In the genomic region with DNA sequence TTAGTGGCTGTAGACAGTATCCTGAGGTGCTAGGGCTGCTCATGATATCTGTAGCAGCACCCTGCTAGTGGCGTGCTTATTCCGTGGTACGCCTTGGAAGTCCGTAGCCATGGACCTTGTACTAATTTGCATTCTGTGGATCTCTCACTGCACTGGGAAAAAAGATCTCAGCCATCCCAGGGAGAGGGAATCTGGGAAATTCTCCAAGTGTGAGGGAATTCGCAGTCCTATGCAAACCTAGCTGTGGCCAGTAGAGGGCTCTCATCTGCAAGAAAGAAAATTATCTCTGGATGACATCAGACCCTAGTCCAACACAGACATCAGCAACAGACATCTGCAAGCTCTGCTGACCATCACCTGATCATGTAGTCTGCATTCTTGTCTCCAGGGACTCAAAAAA, we compare ENCODE assay signal across 28 mouse cellular contexts. TPM values are rescaled to one million over a fixed set of nuclear protein-coding genes. Genes with fewer than 3 reads are reported as not detected.
DNase-seq lines count a peak whose midpoint lies in the region; ATAC-seq and TF ChIP-seq lines count a peak whose summit lies in the region.
"Not testable (repeated sequence)": the region's sequence is repeated elsewhere in the genome, so short reads cannot be mapped to it uniquely, and the experiment has no call there.
"Had no signal": no experiment of that assay in that cellular context is flagged by ENCODE, and none has a peak within 500 bp of the region (broad histone marks: within the 10 kb centered on the region; RNA-seq: fewer than 3 reads in every experiment).

No protein-coding gene starts in this region.

- intact Hi-C loops in heart, adult 2 months (cut with DNase I): loop anchor here (1.0 to 5.0 kb wide), 2 partner anchors 67 to 117 kb away; partner anchors contain the start of gene Ctla2b

- DNase-seq in Patski (ENCODE audit: low read depth, low spot score); heart, adult 2 months: not testable (repeated sequence)
- DNase-seq in kidney, adult 2 months: peak; percentile 9
- DNase-seq in lung, adult 2 months: peak; percentile 5

- H3K79me2 ChIP-seq in heart, adult 2 months (replicated peaks; ENCODE audit: control insufficient read depth, insufficient read depth, low read length): not testable (repeated sequence)

- in situ Hi-C loops in Patski (cut with MboI; ENCODE audit: low pct_unique_long_range_greater_than_20kb): not testable (repeated sequence)

- POLR2A ChIA-PET in Patski (lab: Charles Lee): not testable (repeated sequence)

- ATAC-seq in Patski: peak; percentile 51
- ATAC-seq in common myeloid progenitor, adult 5-6 weeks (replicated peaks; ENCODE audit: low read depth, poor library complexity, severe bottlenecking): peak; percentile 87
- peak; percentile 67 for ATAC-seq in granulocyte monocyte progenitor cell, adult 5-6 weeks (replicated peaks; ENCODE audit: poor library complexity, severe bottlenecking)
- peak; percentile 37; the same call in 1 of the 2 replicates for ATAC-seq in megakaryocyte-erythroid progenitor cell, adult 5-6 weeks (replicated peaks; ENCODE audit: low FRiP score, low TSS enrichment, poor library complexity, severe bottlenecking)

- CTCF ChIA-PET in Patski (lab: Charles Lee): not testable (repeated sequence)

- TF ChIP-seq CTCF in Patski (IDR thresholded peaks at IDR 0.05); kidney, adult 2 months (conservative IDR thresholded peaks at IDR 0.05; ENCODE audit: insufficient read depth, insufficient read length, low read depth, low read length); lung, adult 2 months (IDR thresholded peaks at IDR 0.05; ENCODE audit: insufficient read depth, low read length): not testable (repeated sequence)
- peak; percentile 44 for TF ChIP-seq CTCF in heart, adult 2 months (IDR thresholded peaks at IDR 0.05)

- not testable (repeated sequence) for TF ChIP-seq POLR2A in heart, adult 2 months (IDR thresholded peaks at IDR 0.05; ENCODE audit: insufficient read depth, low read depth, low read length); kidney, adult 2 months (IDR thresholded peaks at IDR 0.05; ENCODE audit: low read depth, low read length); lung, adult 2 months (IDR thresholded peaks at IDR 0.05; ENCODE audit: borderline replicate concordance, extremely low read depth, low read depth, low read length)

- not testable (repeated sequence) for H3K4me1 ChIP-seq in heart, adult 2 months (ENCODE audit: control insufficient read depth, insufficient read depth, low read length); kidney, adult 2 months (ENCODE audit: control insufficient read depth, insufficient read depth, low read length); lung, adult 2 months (ENCODE audit: control insufficient read depth, insufficient read depth, low read length)

- H3K4me3 ChIP-seq in heart, adult 2 months; kidney, adult 2 months (ENCODE audit: insufficient read depth, low read depth, low read length); lung, adult 2 months (replicated peaks; ENCODE audit: extremely low read depth, low read depth, low read length): not testable (repeated sequence)

- TF ChIP-seq EP300 in heart, adult 2 months (IDR thresholded peaks at IDR 0.05; ENCODE audit: insufficient read depth, low read depth, low read length): not testable (repeated sequence)

- not testable (repeated sequence) for H3K27ac ChIP-seq in heart, adult 2 months; kidney, adult 2 months (ENCODE audit: insufficient read depth, low read depth, low read length)

- H3K9ac ChIP-seq in heart, adult 2 months (ENCODE audit: low read depth, low read length): not testable (repeated sequence)

- H3K36me3 ChIP-seq in heart, adult 2 months (ENCODE audit: control insufficient read depth, insufficient read depth, low read length); kidney, adult 2 months (ENCODE audit: control insufficient read depth, insufficient read depth, low read length): not testable (repeated sequence)

- 19% methylated on average over 5 of the region's 5 CpGs for WGBS in heart, adult 2 months
- WGBS in kidney, adult 2 months: 24% methylated on average over 5 of the region's 5 CpGs
- 21% methylated on average over 5 of the region's 5 CpGs for WGBS in lung, adult 2 months

- H3K27me3 ChIP-seq in Patski; heart, adult 2 months (ENCODE audit: control insufficient read depth, insufficient read depth, low read length); kidney, adult 2 months (replicated peaks; ENCODE audit: control insufficient read depth, insufficient read depth, low read length): not testable (repeated sequence)

RNA-seq across cellular contexts. Expression of gene Tpbpa, which starts 22.2 kb away (rescaled TPM):
- polyA plus RNA-seq in Patski (2021): not detected
- total RNA-seq in common myeloid progenitor, adult 5-6 weeks (2017): not detected in 2 replicates
- total RNA-seq in granulocyte monocyte progenitor cell, adult 5-6 weeks (2014; fragmentation: Nextera tagmentation): not detected in 2 replicates
- not detected in 2 replicates for total RNA-seq in granulocyte monocyte progenitor cell, adult 5-6 weeks (2017)
- total RNA-seq in heart, adult 2 months (2021): not detected
- polyA plus RNA-seq in heart, adult 2 months (2012; rRNA removed): not detected in 2 replicates
- not detected in 2 replicates for polyA plus RNA-seq in kidney, adult 2 months (2012; rRNA removed)
- polyA plus RNA-seq in lung, adult 2 months (2012; rRNA removed): not detected in 2 replicates
- total RNA-seq in megakaryocyte-erythroid progenitor cell, adult 5-6 weeks (2014; fragmentation: Nextera tagmentation): not detected in 2 replicates
- total RNA-seq in megakaryocyte-erythroid progenitor cell, adult 5-6 weeks (2017): not detected in 2 replicates
- total RNA-seq: adrenal gland, adult 2 months; adrenal gland, postnatal 14 days; adrenal gland, postnatal 4 days; gastrocnemius, adult 8-10 months; gastrocnemius, postnatal 25 days; heart, postnatal 14 days; heart, postnatal 4 days had no signal
- polyA plus RNA-seq: adrenal gland, adult 2 months; embryonic facial prominence, embryonic 11.5 days; embryonic facial prominence, embryonic 14.5 days; forebrain, embryonic 10.5 days; forebrain, embryonic 13.5 days; forebrain, embryonic 16.5 days; gonadal fat pad, adult 2 months; heart, embryonic 10.5 days; heart, embryonic 13.5 days; heart, embryonic 16.5 days; hindbrain, embryonic 12.5 days; hindbrain, embryonic 15.5 days; intestine, embryonic 14.5 days had no signal

RNA-seq across cellular contexts. Expression of gene Ctla2a, which starts 27.6 kb away (rescaled TPM):
- 4.9 TPM for polyA plus RNA-seq in Patski (2021)
- total RNA-seq in common myeloid progenitor, adult 5-6 weeks (2017): 344 and 394 TPM in 2 replicates
- total RNA-seq in granulocyte monocyte progenitor cell, adult 5-6 weeks (2014; fragmentation: Nextera tagmentation): 11.0 and 14.0 TPM in 2 replicates
- 14.9 and 24.9 TPM in 2 replicates for total RNA-seq in granulocyte monocyte progenitor cell, adult 5-6 weeks (2017)
- 100 to 1,000 TPM in 1 of 2 experiments, 10 to 100 TPM in 1; 73.6 to 117 TPM for total RNA-seq in heart, adult 2 months (2021)
- 30.7 and 31.4 TPM in 2 replicates for polyA plus RNA-seq in heart, adult 2 months (2012; rRNA removed)
- polyA plus RNA-seq in kidney, adult 2 months (2012; rRNA removed): 8.2 and 12.4 TPM in 2 replicates
- polyA plus RNA-seq in lung, adult 2 months (2012; rRNA removed): 49.0 and 60.9 TPM in 2 replicates
- 19.0 and 39.1 TPM in 2 replicates for total RNA-seq in megakaryocyte-erythroid progenitor cell, adult 5-6 weeks (2014; fragmentation: Nextera tagmentation)
- 93.3 and 277 TPM in 2 replicates for total RNA-seq in megakaryocyte-erythroid progenitor cell, adult 5-6 weeks (2017)

RNA-seq across cellular contexts. Expression of gene Gm49391, which starts 27.6 kb away (rescaled TPM):
- polyA plus RNA-seq in Patski (2021): 0.32 TPM
- total RNA-seq in common myeloid progenitor, adult 5-6 weeks (2017): 2.8 TPM in 1 of 2 replicates, not detected in the other
- not detected in 2 replicates for total RNA-seq in granulocyte monocyte progenitor cell, adult 5-6 weeks (2014; fragmentation: Nextera tagmentation)
- total RNA-seq in granulocyte monocyte progenitor cell, adult 5-6 weeks (2017): 4.5 TPM in 1 of 2 replicates, not detected in the other
- 1 to 10 TPM; 3.0 to 6.3 TPM for total RNA-seq in heart, adult 2 months (2021)
- 6.6 and 7.4 TPM in 2 replicates for polyA plus RNA-seq in heart, adult 2 months (2012; rRNA removed)
- polyA plus RNA-seq in kidney, adult 2 months (2012; rRNA removed): 1.4 and 2.1 TPM in 2 replicates
- polyA plus RNA-seq in lung, adult 2 months (2012; rRNA removed): 4.5 and 4.8 TPM in 2 replicates
- not detected in 2 replicates for total RNA-seq in megakaryocyte-erythroid progenitor cell, adult 5-6 weeks (2014; fragmentation: Nextera tagmentation)
- 0.91 and 6.9 TPM in 2 replicates for total RNA-seq in megakaryocyte-erythroid progenitor cell, adult 5-6 weeks (2017)
- polyA plus RNA-seq: adrenal gland, adult 2 months; forebrain, embryonic 13.5 days had no signal

RNA-seq across cellular contexts. Expression of gene Gm49393, which starts 28.6 kb away (rescaled TPM):
- polyA plus RNA-seq in Patski (2021): 0.15 TPM
- not detected in 2 replicates for total RNA-seq in common myeloid progenitor, adult 5-6 weeks (2017)
- not detected in 2 replicates for total RNA-seq in granulocyte monocyte progenitor cell, adult 5-6 weeks (2014; fragmentation: Nextera tagmentation)
- total RNA-seq in granulocyte monocyte progenitor cell, adult 5-6 weeks (2017): 0.69 TPM in 1 of 2 replicates, not detected in the other
- total RNA-seq in heart, adult 2 months (2021): not detected
- polyA plus RNA-seq in heart, adult 2 months (2012; rRNA removed): not detected in 2 replicates
- not detected in 2 replicates for polyA plus RNA-seq in kidney, adult 2 months (2012; rRNA removed)
- polyA plus RNA-seq in lung, adult 2 months (2012; rRNA removed): not detected in 2 replicates
- total RNA-seq in megakaryocyte-erythroid progenitor cell, adult 5-6 weeks (2014; fragmentation: Nextera tagmentation): not detected in 2 replicates
- total RNA-seq in megakaryocyte-erythroid progenitor cell, adult 5-6 weeks (2017): not detected in 2 replicates
- total RNA-seq: adrenal gland, adult 2 months; adrenal gland, postnatal 14 days; ES-E14; gastrocnemius, postnatal 25 days; heart, postnatal 14 days had no signal
- polyA plus RNA-seq: adrenal gland, adult 2 months; cerebellum, adult 2 months; embryonic facial prominence, embryonic 11.5 days; embryonic facial prominence, embryonic 14.5 days; forebrain, embryonic 10.5 days; forebrain, embryonic 13.5 days; forebrain, embryonic 16.5 days; gonadal fat pad, adult 2 months; heart, embryonic 10.5 days; heart, embryonic 13.5 days; heart, embryonic 16.5 days; hindbrain, embryonic 12.5 days; hindbrain, embryonic 15.5 days; intestine, embryonic 14.5 days had no signal

RNA-seq across cellular contexts. Expression of gene Ctsj, which starts 41.8 kb away (rescaled TPM):
- polyA plus RNA-seq in Patski (2021): not detected
- total RNA-seq in common myeloid progenitor, adult 5-6 weeks (2017): not detected in 2 replicates
- total RNA-seq in granulocyte monocyte progenitor cell, adult 5-6 weeks (2014; fragmentation: Nextera tagmentation): not detected in 2 replicates
- not detected in 2 replicates for total RNA-seq in granulocyte monocyte progenitor cell, adult 5-6 weeks (2017)
- total RNA-seq in heart, adult 2 months (2021): not detected
- not detected in 2 replicates for polyA plus RNA-seq in heart, adult 2 months (2012; rRNA removed)
- not detected in 2 replicates for polyA plus RNA-seq in kidney, adult 2 months (2012; rRNA removed)
- not detected in 2 replicates for polyA plus RNA-seq in lung, adult 2 months (2012; rRNA removed)
- total RNA-seq in megakaryocyte-erythroid progenitor cell, adult 5-6 weeks (2014; fragmentation: Nextera tagmentation): not detected in 2 replicates
- not detected in 2 replicates for total RNA-seq in megakaryocyte-erythroid progenitor cell, adult 5-6 weeks (2017)
- total RNA-seq: adrenal gland, adult 2 months; adrenal gland, postnatal 14 days; adrenal gland, postnatal 4 days; gastrocnemius, adult 8-10 months; gastrocnemius, postnatal 25 days; heart, postnatal 14 days; heart, postnatal 4 days had no signal
- polyA plus RNA-seq: adrenal gland, adult 2 months; embryonic facial prominence, embryonic 11.5 days; embryonic facial prominence, embryonic 14.5 days; forebrain, embryonic 10.5 days; forebrain, embryonic 13.5 days; forebrain, embryonic 16.5 days; gonadal fat pad, adult 2 months; heart, embryonic 10.5 days; heart, embryonic 16.5 days; hindbrain, embryonic 12.5 days; hindbrain, embryonic 15.5 days; intestine, embryonic 14.5 days had no signal

Comparison
In these comparisons a context has a peak if more than half of its experiments do, and no peak if none do; other contexts are left out.
1. ATAC-seq: peak in every context shown above with its lines; median percentile 87 in common myeloid progenitor, adult 5-6 weeks; 67 in granulocyte monocyte progenitor cell, adult 5-6 weeks; 51 in Patski; 37 in megakaryocyte-erythroid progenitor cell, adult 5-6 weeks.